Mouse (Mus musculus): ENCODE results near the gene Rhag.
A peak's percentile ranks its signal among the peaks of the same experiment; 100 is the strongest.

Rhag gene

GRCm38 (mm10) chr17:40875568-40875967 lies 64.6 kb downstream of the Rhag start:
- DNase-seq (ENCODE audit: low spot score) = no peak

DNA sequence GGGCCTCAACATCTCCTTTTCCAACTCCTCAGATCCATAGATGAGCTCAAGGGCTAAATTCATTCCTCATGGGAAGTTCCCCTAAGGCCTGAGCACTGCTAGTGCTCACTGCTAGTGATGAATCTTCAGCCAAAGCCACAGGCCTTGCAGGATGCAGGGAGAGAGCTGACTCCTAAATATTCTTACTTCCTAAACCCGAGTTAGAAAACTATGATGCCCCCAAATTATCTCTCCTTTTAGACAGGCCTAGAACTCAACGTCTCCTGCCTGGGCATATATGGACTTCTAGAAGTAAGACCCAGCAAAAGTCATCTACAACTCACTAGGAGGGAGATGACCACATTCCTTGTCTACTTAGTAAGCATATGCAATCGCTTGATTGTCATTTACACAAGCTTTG lies 66.8 kb downstream of the Rhag start:
- DNase-seq (ENCODE audit: low spot score) = peak; percentile 24

DNA sequence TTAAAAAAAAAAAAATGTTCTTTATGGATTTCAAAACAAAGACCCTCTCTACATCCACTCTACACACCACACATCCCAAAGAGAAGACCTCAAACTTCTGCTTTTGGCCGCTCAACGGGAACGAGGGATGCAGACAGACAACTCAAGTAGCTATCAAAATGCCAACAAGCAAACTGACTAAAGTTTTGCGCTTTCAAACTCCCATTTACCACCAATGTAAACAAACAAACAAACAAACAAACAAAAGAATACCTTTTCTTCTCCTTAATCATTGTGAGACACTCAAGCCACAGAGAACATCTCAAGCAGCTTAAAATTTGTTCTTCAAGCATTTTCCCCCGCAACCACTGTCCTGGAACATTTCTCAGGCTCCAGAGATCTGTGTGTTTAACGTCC lies 68.6 kb downstream of the Rhag start:
- no peak for DNase-seq (ENCODE audit: low spot score)

- peak; percentile 80 for DNase-seq (ENCODE audit: low spot score)
Measured at GRCm38 (mm10) chr17:40879924-40880691, 69.2 kb downstream of the Rhag start, which contains the start of gene 9130008F23Rik. Gene 9130008F23Rik (minus strand): TSS chr17:40880559.

GRCm38 (mm10) chr17:40882172-40882571 lies 71.2 kb downstream of the Rhag start:
- DNase-seq (ENCODE audit: low spot score) = no peak

GRCm38 (mm10) chr17:40885155-40885554 lies 74.2 kb downstream of the Rhag start:
- no peak for DNase-seq (ENCODE audit: low spot score)

DNA sequence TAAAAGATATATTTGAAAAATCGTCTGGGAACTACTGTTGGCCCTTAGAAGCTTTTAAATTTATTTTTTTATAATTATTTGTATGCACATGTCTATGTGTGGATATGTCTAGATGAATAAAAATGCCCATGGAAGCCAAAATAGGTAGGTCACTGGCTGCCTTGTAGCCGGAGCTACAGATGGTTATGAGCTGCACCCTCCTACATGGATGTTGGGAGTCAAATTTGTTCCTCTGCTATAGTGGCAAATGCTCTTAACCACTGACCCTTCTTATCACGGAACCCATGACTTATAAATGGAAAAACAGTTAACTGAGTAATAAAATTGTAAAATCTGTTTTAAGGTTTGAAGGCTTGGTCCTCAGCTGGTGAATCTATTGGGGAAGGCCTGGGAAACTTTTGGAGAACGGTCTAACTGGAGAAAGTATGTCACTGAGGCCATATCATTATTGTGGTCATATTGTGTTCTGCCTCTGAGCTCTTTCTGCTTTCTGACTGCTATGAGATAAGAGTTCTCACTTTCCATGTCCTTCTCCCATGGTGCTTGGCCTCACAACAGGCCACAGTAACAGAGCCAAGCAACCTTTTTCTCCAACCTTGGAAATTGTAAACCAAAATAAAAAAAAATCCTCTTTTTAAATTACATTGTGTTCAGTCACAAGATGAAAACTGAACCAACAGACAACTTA lies 77.1 kb downstream of the Rhag start:
- DNase-seq (ENCODE audit: low spot score) = no peak
